Mouse (Mus musculus): ENCODE measurements around the gene Adam19. TPM values are rescaled to one million over a fixed set of nuclear protein-coding genes. Genes with fewer than 3 reads are reported as not detected.
A peak's percentile ranks its signal among the peaks of the same experiment; 100 is the strongest.

The Adam19 gene
- total and polyA plus RNA-seq, 2 experiments from 2014 or later: 5.8 to 18.5 TPM

GRCm38 (mm10) chr11:46146619-46147018, 90.8 kb downstream of the Adam19 start:
- H3K4me3 ChIP-seq (ENCODE audit: low read length): no peak overlapping the region
- no peak overlapping the region for H3K9ac ChIP-seq (replicated peaks; ENCODE audit: low read length)
- no peaks in the 10 kb centered on the region for H3K4me1 ChIP-seq (ENCODE audit: insufficient read depth, low read length)
- DNase-seq (ENCODE audit: low spot score) (no peak), ATAC-seq (no peak)
- no peaks in the 10 kb centered on the region for H3K27me3 ChIP-seq (ENCODE audit: insufficient read depth, low read length)
- H3K4me2 ChIP-seq (ENCODE audit: low read depth, low read length): no peak overlapping the region
- no peaks in the 10 kb centered on the region for H3K9me3 ChIP-seq (ENCODE audit: low read length)
- no peak overlapping the region for H3K27ac ChIP-seq
- no peak for TF ChIP-seq CTCF (IDR thresholded peaks at IDR 0.05; ENCODE audit: low read depth)
- WGBS: 93% methylated on average over 5 of the region's 5 CpGs
- H3K36me3 ChIP-seq (ENCODE audit: insufficient read depth, low read length): peaks cover 4% of the 10 kb centered on the region

DNA sequence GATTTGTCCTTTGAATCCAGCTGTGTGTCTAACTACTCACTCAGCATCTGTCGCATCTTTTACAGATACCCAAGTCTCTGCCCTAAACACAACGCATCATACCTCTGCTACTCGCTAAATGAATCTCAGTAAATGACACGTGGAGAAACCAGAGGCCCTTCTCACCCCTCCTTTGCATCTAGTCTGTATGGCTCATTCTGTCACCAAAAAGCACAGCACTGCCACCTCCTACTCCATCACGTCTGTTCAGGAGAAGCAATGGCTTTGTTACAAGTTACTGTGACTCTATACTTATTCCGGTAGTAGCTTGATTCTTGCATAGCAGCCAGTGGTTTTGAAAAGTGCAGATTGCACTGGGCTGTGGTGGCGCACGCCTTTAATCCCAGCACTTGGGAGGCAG, 101.2 kb downstream of the Adam19 start:
- no peak for TF ChIP-seq CTCF (IDR thresholded peaks at IDR 0.05; ENCODE audit: low read depth)
- H3K4me2 ChIP-seq (ENCODE audit: low read depth, low read length): no peak overlapping the region
- no peaks in the 10 kb centered on the region for H3K36me3 ChIP-seq (ENCODE audit: insufficient read depth, low read length)
- H3K27ac ChIP-seq: no peak overlapping the region
- no peaks in the 10 kb centered on the region for H3K27me3 ChIP-seq (ENCODE audit: insufficient read depth, low read length)
- DNase-seq (ENCODE audit: low spot score): no peak
- H3K9me3 ChIP-seq (ENCODE audit: low read length): no peaks in the 10 kb centered on the region
- H3K4me1 ChIP-seq (ENCODE audit: insufficient read depth, low read length): no peaks in the 10 kb centered on the region
- no peak for ATAC-seq
- H3K9ac ChIP-seq (replicated peaks; ENCODE audit: low read length): no peak overlapping the region
- WGBS: 88% methylated on average over 8 of the region's 8 CpGs
- H3K4me3 ChIP-seq (ENCODE audit: low read length): no peak overlapping the region

- no peak for ATAC-seq
- no peak overlapping the region for H3K27ac ChIP-seq
Observed at GRCm38 (mm10) chr11:46157462-46157861, 101.7 kb downstream of the Adam19 start.

DNA sequence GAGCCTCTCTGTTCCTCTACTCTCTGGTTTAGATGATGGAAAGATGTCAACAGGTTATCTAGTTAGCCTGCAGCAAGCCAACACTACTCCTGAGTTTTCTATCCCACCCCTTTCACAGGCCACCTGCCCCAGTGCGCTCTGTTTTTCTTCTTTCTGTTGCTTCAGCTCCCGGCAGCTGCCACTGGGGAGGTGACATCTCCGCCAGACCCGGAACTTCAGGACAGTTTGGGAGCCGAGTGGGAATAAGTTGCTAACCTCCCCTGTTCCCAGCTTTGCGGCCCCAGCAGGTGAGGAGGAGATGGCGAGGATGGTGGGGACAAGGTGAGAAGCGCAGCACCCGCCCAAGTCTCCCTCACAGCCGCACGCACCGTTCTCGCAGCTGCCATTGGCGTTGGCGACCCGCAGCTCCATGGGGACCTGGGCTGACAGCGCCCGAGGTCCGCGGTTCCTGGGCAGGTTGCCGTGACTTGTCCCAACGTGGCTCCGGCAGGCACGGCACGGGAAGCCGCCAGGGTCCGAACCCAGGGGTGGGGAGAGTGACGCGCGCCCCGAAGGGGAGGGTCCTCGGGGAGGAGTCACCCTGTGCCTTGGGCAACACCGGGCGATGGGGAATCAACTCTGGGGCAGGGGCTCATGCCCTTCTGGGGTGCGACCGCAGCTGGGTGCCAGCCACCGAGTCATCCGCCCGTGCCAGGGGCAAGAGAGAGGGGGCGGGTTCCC, 110.2 kb downstream of the Adam19 start, which contains the start of gene Nipal4:
Gene Nipal4 (minus strand): TSS at position 643 of the 720 bp plus-strand sequence.
- H3K4me1 ChIP-seq (ENCODE audit: insufficient read depth, low read length): 0 out of 2 replicates have a peak, but pooled peaks cover 4% of the 10 kb centered on the region
- H3K9me3 ChIP-seq (ENCODE audit: low read length): no peaks in the 10 kb centered on the region
- no peaks in the 10 kb centered on the region for H3K36me3 ChIP-seq (ENCODE audit: insufficient read depth, low read length)
- no peaks in the 10 kb centered on the region for H3K27me3 ChIP-seq (ENCODE audit: insufficient read depth, low read length)
- ATAC-seq (0 out of 2 replicates have a peak, but pooled peaks have one; percentile 51), DNase-seq (ENCODE audit: low spot score) (no peak)
- TF ChIP-seq CTCF (IDR thresholded peaks at IDR 0.05; ENCODE audit: low read depth): no peak
- H3K4me2 ChIP-seq (ENCODE audit: low read depth, low read length): peak within 1 kb of the TSS; percentile 96
- no peak within 1 kb of the TSS for H3K27ac ChIP-seq
- 2% methylated on average over 40 of the region's 40 CpGs for WGBS
- H3K4me3 ChIP-seq (ENCODE audit: low read length): peak within 1 kb of the TSS; percentile 52
- H3K9ac ChIP-seq (replicated peaks; ENCODE audit: low read length): peak within 1 kb of the TSS; percentile 41; the same call in 1 of the 2 replicates

More at GRCm38 (mm10) chr11:46157462-46157861, 101.7 kb downstream of the Adam19 start:
- H3K9ac ChIP-seq (replicated peaks; ENCODE audit: low read length): no peak overlapping the region
- no peaks in the 10 kb centered on the region for H3K4me1 ChIP-seq (ENCODE audit: insufficient read depth, low read length)
- no peak overlapping the region for H3K4me3 ChIP-seq (ENCODE audit: low read length)
- no peaks in the 10 kb centered on the region for H3K27me3 ChIP-seq (ENCODE audit: insufficient read depth, low read length)
- DNase-seq (ENCODE audit: low spot score): no peak
- H3K9me3 ChIP-seq (ENCODE audit: low read length): no peaks in the 10 kb centered on the region
- no peak overlapping the region for H3K4me2 ChIP-seq (ENCODE audit: low read depth, low read length)
- peak; percentile 51 for TF ChIP-seq CTCF (IDR thresholded peaks at IDR 0.05; ENCODE audit: low read depth)
- no peaks in the 10 kb centered on the region for H3K36me3 ChIP-seq (ENCODE audit: insufficient read depth, low read length)

DNA sequence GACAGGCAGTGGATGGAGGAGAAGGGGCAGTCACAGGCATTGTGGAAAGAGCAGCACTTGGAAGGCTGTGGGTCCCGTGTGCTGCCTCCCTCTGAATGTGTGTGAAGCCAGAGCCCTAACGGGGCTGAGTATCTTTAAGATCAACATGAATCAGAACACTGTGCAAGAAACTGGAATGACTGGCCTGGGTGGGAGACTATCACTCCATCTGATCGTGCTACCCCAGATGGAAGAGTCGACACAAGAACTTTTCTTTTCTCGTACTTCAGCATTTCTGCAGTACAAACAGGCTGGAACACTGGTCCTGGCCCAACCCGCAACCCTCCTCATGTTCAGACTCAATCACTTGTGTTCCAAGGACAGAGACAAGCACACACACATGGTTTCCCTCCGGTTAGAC, 112.7 kb downstream of the Adam19 start:
- Histone ChIP-seq H3K9ac (replicated peaks; ENCODE audit: low read length) (no peak overlapping the region), H3K27ac (no peak overlapping the region), H3K36me3 (ENCODE audit: insufficient read depth, low read length) (no peaks in the 10 kb centered on the region), H3K9me3 (ENCODE audit: low read length) (no peaks in the 10 kb centered on the region), H3K4me3 (ENCODE audit: low read length) (no peak overlapping the region), H3K27me3 (ENCODE audit: insufficient read depth, low read length) (no peaks in the 10 kb centered on the region), H3K4me1 (ENCODE audit: insufficient read depth, low read length) (0 out of 2 replicates have a peak, but pooled peaks cover 4% of the 10 kb centered on the region), H3K4me2 (ENCODE audit: low read depth, low read length) (no peak overlapping the region)
- no peak for DNase-seq (ENCODE audit: low spot score)
- WGBS: 93% methylated on average over 7 of the region's 7 CpGs
- no peak for TF ChIP-seq CTCF (IDR thresholded peaks at IDR 0.05; ENCODE audit: low read depth)
- no peak for ATAC-seq

GRCm38 (mm10) chr11:46169908-46170307, 114.1 kb downstream of the Adam19 start:
- Histone ChIP-seq H3K9ac (replicated peaks; ENCODE audit: low read length) (no peak overlapping the region), H3K4me1 (ENCODE audit: insufficient read depth, low read length) (0 out of 2 replicates have a peak, but pooled peaks cover 4% of the 10 kb centered on the region), H3K27ac (no peak overlapping the region), H3K4me2 (ENCODE audit: low read depth, low read length) (no peak overlapping the region), H3K36me3 (ENCODE audit: insufficient read depth, low read length) (no peaks in the 10 kb centered on the region), H3K27me3 (ENCODE audit: insufficient read depth, low read length) (no peaks in the 10 kb centered on the region), H3K4me3 (ENCODE audit: low read length) (no peak overlapping the region), H3K9me3 (ENCODE audit: low read length) (no peaks in the 10 kb centered on the region)
- 25% methylated on average over 3 of the region's 3 CpGs for WGBS
- ATAC-seq: no peak
- no peak for TF ChIP-seq CTCF (IDR thresholded peaks at IDR 0.05; ENCODE audit: low read depth)
- no peak for DNase-seq (ENCODE audit: low spot score)

DNA sequence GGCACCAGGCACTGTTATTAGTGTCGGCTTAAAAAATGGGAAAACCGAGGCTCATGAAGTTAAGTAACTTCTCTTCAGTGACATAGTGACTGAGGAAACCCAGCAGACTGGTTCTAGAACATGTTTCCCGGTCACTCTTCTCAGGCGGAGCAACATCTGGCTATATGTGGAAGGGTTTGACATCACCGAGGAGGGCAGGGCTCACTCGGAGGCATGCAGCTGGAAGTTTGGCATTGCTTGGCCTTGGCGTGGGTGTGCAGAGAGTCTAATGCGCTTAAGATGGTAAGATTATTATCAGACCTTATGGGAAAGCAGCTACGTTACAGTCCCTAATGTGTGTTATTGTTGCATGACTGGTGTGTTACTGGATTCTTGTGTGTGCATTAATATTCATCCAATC, 116.3 kb downstream of the Adam19 start:
- Histone ChIP-seq H3K9me3 (ENCODE audit: low read length) (no peaks in the 10 kb centered on the region), H3K36me3 (ENCODE audit: insufficient read depth, low read length) (no peaks in the 10 kb centered on the region), H3K4me1 (ENCODE audit: insufficient read depth, low read length) (no peaks in the 10 kb centered on the region), H3K27me3 (ENCODE audit: insufficient read depth, low read length) (no peaks in the 10 kb centered on the region), H3K9ac (replicated peaks; ENCODE audit: low read length) (no peak overlapping the region), H3K4me2 (ENCODE audit: low read depth, low read length) (no peak overlapping the region), H3K4me3 (ENCODE audit: low read length) (no peak overlapping the region), H3K27ac (no peak overlapping the region)
- TF ChIP-seq CTCF (IDR thresholded peaks at IDR 0.05; ENCODE audit: low read depth): no peak
- no peak for ATAC-seq
- 94% methylated on average over 9 of the region's 9 CpGs for WGBS
- DNase-seq (ENCODE audit: low spot score): no peak
